Mouse (Mus musculus): ENCODE results near the gene Alcam. TPM values are rescaled to one million over a fixed set of nuclear protein-coding genes. Genes with fewer than 3 reads are reported as not detected.

The Alcam gene
- polyA plus RNA-seq, 1 experiment from 2014 or later: 32.9 TPM

GRCm38 (mm10) chr16:52438216-52438904 lies 15.5 kb downstream of the Alcam start:
- Histone ChIP-seq H3K27me3 (no peaks in the 10 kb centered on the region), H3K9ac (no peak overlapping the region), H3K4me1 (replicated peaks) (no peaks in the 10 kb centered on the region), H3K4me3 (no peak overlapping the region), H3K27ac (replicated peaks) (no peak overlapping the region), H3K9me3 (no peaks in the 10 kb centered on the region), H3K4me2 (no peak overlapping the region), H3K36me3 (no peaks in the 10 kb centered on the region)
- ATAC-seq (ENCODE audit: low FRiP score, low read depth): no peak
- 68% methylated on average over 6 of the region's 6 CpGs for WGBS

- no peaks in the 10 kb centered on the region for H3K9me3 ChIP-seq
- H3K36me3 ChIP-seq: no peaks in the 10 kb centered on the region
- H3K27me3 ChIP-seq: no peaks in the 10 kb centered on the region
- no peak overlapping the region for H3K27ac ChIP-seq (replicated peaks)
- 75% methylated on average over 11 of the region's 11 CpGs for WGBS
- no peak for ATAC-seq (ENCODE audit: low FRiP score, low read depth)
- no peak overlapping the region for H3K4me2 ChIP-seq
- no peak overlapping the region for H3K9ac ChIP-seq
- peaks cover 7% of the 10 kb centered on the region; the same call in 1 of the 2 replicates for H3K4me1 ChIP-seq (replicated peaks)
- no peak overlapping the region for H3K4me3 ChIP-seq
These were observed 20.7 kb downstream of the Alcam start for GRCm38 (mm10) chr16:52433189-52433588.

- ATAC-seq (ENCODE audit: low FRiP score, low read depth): no peak
- H3K27ac ChIP-seq (replicated peaks): no peak overlapping the region
- H3K27me3 ChIP-seq: no peaks in the 10 kb centered on the region
- H3K9ac ChIP-seq: no peak overlapping the region
- H3K4me1 ChIP-seq (replicated peaks): peaks cover 7% of the 10 kb centered on the region; the same call in 1 of the 2 replicates
- no peaks in the 10 kb centered on the region for H3K36me3 ChIP-seq
- H3K9me3 ChIP-seq: no peaks in the 10 kb centered on the region
- no peak overlapping the region for H3K4me3 ChIP-seq
- no peak overlapping the region for H3K4me2 ChIP-seq
- WGBS: 83% methylated on average over 1 of the region's 1 CpGs
These were observed 21.8 kb downstream of the Alcam start for GRCm38 (mm10) chr16:52432072-52432471.

- H3K9ac ChIP-seq: no peak overlapping the region
- H3K9me3 ChIP-seq: no peaks in the 10 kb centered on the region
- ATAC-seq (ENCODE audit: low FRiP score, low read depth): no peak
- 83% methylated on average over 2 of the region's 2 CpGs for WGBS
- H3K4me2 ChIP-seq: no peak overlapping the region
- H3K36me3 ChIP-seq: no peaks in the 10 kb centered on the region
- H3K4me1 ChIP-seq (replicated peaks): peaks cover 7% of the 10 kb centered on the region; the same call in 1 of the 2 replicates
- H3K27ac ChIP-seq (replicated peaks): no peak overlapping the region
- no peak overlapping the region for H3K4me3 ChIP-seq
- no peaks in the 10 kb centered on the region for H3K27me3 ChIP-seq
These were observed 22.3 kb downstream of the Alcam start for GRCm38 (mm10) chr16:52431590-52431989.

- no peak overlapping the region for H3K4me2 ChIP-seq
- no peak overlapping the region for H3K4me3 ChIP-seq
- no peaks in the 10 kb centered on the region for H3K36me3 ChIP-seq
- H3K27ac ChIP-seq (replicated peaks): no peak overlapping the region
- 61% methylated on average over 3 of the region's 3 CpGs for WGBS
- no peak overlapping the region for H3K9ac ChIP-seq
- peak; percentile 86 for ATAC-seq (ENCODE audit: low FRiP score, low read depth)
- no peaks in the 10 kb centered on the region for H3K9me3 ChIP-seq
- H3K4me1 ChIP-seq (replicated peaks): peaks cover 7% of the 10 kb centered on the region; the same call in 1 of the 2 replicates
- H3K27me3 ChIP-seq: no peaks in the 10 kb centered on the region
These were observed 23.8 kb downstream of the Alcam start for GRCm38 (mm10) chr16:52430073-52430472.

- H3K27ac ChIP-seq (replicated peaks): no peak overlapping the region
- no peaks in the 10 kb centered on the region for H3K36me3 ChIP-seq
- peaks cover 7% of the 10 kb centered on the region; the same call in 1 of the 2 replicates for H3K4me1 ChIP-seq (replicated peaks)
- no peak overlapping the region for H3K9ac ChIP-seq
- H3K9me3 ChIP-seq: no peaks in the 10 kb centered on the region
- no peak overlapping the region for H3K4me2 ChIP-seq
- no peaks in the 10 kb centered on the region for H3K27me3 ChIP-seq
- ATAC-seq (ENCODE audit: low FRiP score, low read depth): no peak; the same call in 1 of the 2 replicates
- no peak overlapping the region for H3K4me3 ChIP-seq
These were observed 24.2 kb downstream of the Alcam start for GRCm38 (mm10) chr16:52429661-52430060.

- Histone ChIP-seq H3K4me2 (no peak overlapping the region), H3K4me3 (no peak overlapping the region), H3K4me1 (replicated peaks) (peaks cover 7% of the 10 kb centered on the region; the same call in 1 of the 2 replicates), H3K27ac (replicated peaks) (peak overlapping the region; percentile 48; the same call in 1 of the 2 replicates), H3K9me3 (no peaks in the 10 kb centered on the region), H3K9ac (no peak overlapping the region), H3K27me3 (no peaks in the 10 kb centered on the region), H3K36me3 (no peaks in the 10 kb centered on the region)
- WGBS: 67% methylated on average over 4 of the region's 4 CpGs
- 0 out of 2 replicates have a peak, but pooled peaks have one; percentile 56 for ATAC-seq (ENCODE audit: low FRiP score, low read depth)
These were observed 25.4 kb downstream of the Alcam start for GRCm38 (mm10) chr16:52428505-52428904.

- no peak overlapping the region for H3K4me3 ChIP-seq
- no peaks in the 10 kb centered on the region for H3K4me1 ChIP-seq (replicated peaks)
- no peak for ATAC-seq (ENCODE audit: low FRiP score, low read depth)
- H3K27me3 ChIP-seq: no peaks in the 10 kb centered on the region
- no peaks in the 10 kb centered on the region for H3K9me3 ChIP-seq
- WGBS: 71% methylated on average over 5 of the region's 5 CpGs
- no peak overlapping the region for H3K27ac ChIP-seq (replicated peaks)
- H3K36me3 ChIP-seq: no peaks in the 10 kb centered on the region
- H3K9ac ChIP-seq: no peak overlapping the region
- H3K4me2 ChIP-seq: no peak overlapping the region
These were observed 35.2 kb downstream of the Alcam start for GRCm38 (mm10) chr16:52418568-52419158.

GRCm38 (mm10) chr16:52417982-52418381 lies 35.9 kb downstream of the Alcam start:
- ATAC-seq (ENCODE audit: low FRiP score, low read depth): no peak
- WGBS: 65% methylated on average over 5 of the region's 5 CpGs
- H3K27ac ChIP-seq (replicated peaks): no peak overlapping the region
- no peaks in the 10 kb centered on the region for H3K27me3 ChIP-seq
- no peaks in the 10 kb centered on the region for H3K9me3 ChIP-seq
- H3K9ac ChIP-seq: no peak overlapping the region
- H3K4me2 ChIP-seq: no peak overlapping the region
- H3K4me1 ChIP-seq (replicated peaks): no peaks in the 10 kb centered on the region
- H3K4me3 ChIP-seq: no peak overlapping the region
- H3K36me3 ChIP-seq: no peaks in the 10 kb centered on the region

GRCm38 (mm10) chr16:52417146-52417545 lies 36.7 kb downstream of the Alcam start:
- no peak overlapping the region for H3K4me2 ChIP-seq
- H3K4me3 ChIP-seq: no peak overlapping the region
- H3K4me1 ChIP-seq (replicated peaks): no peaks in the 10 kb centered on the region
- ATAC-seq (ENCODE audit: low FRiP score, low read depth): no peak
- no peaks in the 10 kb centered on the region for H3K36me3 ChIP-seq
- H3K9ac ChIP-seq: no peak overlapping the region
- no peak overlapping the region for H3K27ac ChIP-seq (replicated peaks)
- WGBS: 90% methylated on average over 7 of the region's 7 CpGs
- no peaks in the 10 kb centered on the region for H3K27me3 ChIP-seq
- H3K9me3 ChIP-seq: no peaks in the 10 kb centered on the region

- H3K27ac ChIP-seq (replicated peaks): no peak overlapping the region
- H3K4me1 ChIP-seq (replicated peaks): no peaks in the 10 kb centered on the region
- no peak for ATAC-seq (ENCODE audit: low FRiP score, low read depth)
- no peaks in the 10 kb centered on the region for H3K9me3 ChIP-seq
- H3K4me2 ChIP-seq: no peak overlapping the region
- H3K36me3 ChIP-seq: no peaks in the 10 kb centered on the region
- H3K27me3 ChIP-seq: no peaks in the 10 kb centered on the region
- H3K9ac ChIP-seq: no peak overlapping the region
- 88% methylated on average over 3 of the region's 3 CpGs for WGBS
- H3K4me3 ChIP-seq: no peak overlapping the region
These were observed 40.2 kb downstream of the Alcam start for GRCm38 (mm10) chr16:52413714-52414113.

GRCm38 (mm10) chr16:52406072-52406471 lies 47.8 kb downstream of the Alcam start:
- H3K27me3 ChIP-seq: no peaks in the 10 kb centered on the region
- H3K4me1 ChIP-seq (replicated peaks): no peaks in the 10 kb centered on the region
- H3K27ac ChIP-seq (replicated peaks): no peak overlapping the region
- H3K4me2 ChIP-seq: no peak overlapping the region
- no peak overlapping the region for H3K4me3 ChIP-seq
- H3K9me3 ChIP-seq: no peaks in the 10 kb centered on the region
- ATAC-seq (ENCODE audit: low FRiP score, low read depth): no peak
- H3K36me3 ChIP-seq: no peaks in the 10 kb centered on the region
- no peak overlapping the region for H3K9ac ChIP-seq
- WGBS: 95% methylated on average over 3 of the region's 3 CpGs

All from hindbrain, embryonic 15.5 days (tissue).